Mouse (Mus musculus) heart, adult 11 months (tissue): Measurements from ENCODE around the gene Gm32802.
"Not testable (repeated sequence)": the region's sequence is repeated elsewhere in the genome, so short reads cannot be mapped to it uniquely, and the experiment has no call there.

Experiments
- DNase-seq: peaks from one replicate; pipeline ENCODE4 v3.0.0; 2022

The Gm32802 gene

GRCm38 (mm10) chr10:118258388-118258787 lies at the start of gene Gm32802:
Gene Gm32802 (plus strand): TSS chr10:118258688.
- DNase-seq = not testable (repeated sequence)

- peak; percentile 51 for DNase-seq
Measured at GRCm38 (mm10) chr10:118215719-118216393, 42.6 kb upstream of the Gm32802 start.

GRCm38 (mm10) chr10:118227629-118228028 lies 30.9 kb upstream of the Gm32802 start:
- not testable (repeated sequence) for DNase-seq

- DNase-seq = peak; percentile 9
Measured at GRCm38 (mm10) chr10:118232607-118233006, 25.9 kb upstream of the Gm32802 start.

- DNase-seq = not testable (repeated sequence)
Measured at GRCm38 (mm10) chr10:118240680-118241079, 17.8 kb upstream of the Gm32802 start, which contains the start of gene Gm32717. Gene Gm32717 (minus strand): TSS chr10:118240780.

GRCm38 (mm10) chr10:118249006-118249595 lies 9.4 kb upstream of the Gm32802 start:
- peak; percentile 73 for DNase-seq

- DNase-seq = peak; percentile 77
Measured at GRCm38 (mm10) chr10:118250852-118251295, 7.6 kb upstream of the Gm32802 start.

GRCm38 (mm10) chr10:118268812-118269211 lies 10.3 kb downstream of the Gm32802 start:
- not testable (repeated sequence) for DNase-seq

- DNase-seq = not testable (repeated sequence)
Measured at GRCm38 (mm10) chr10:118271416-118271815, 12.9 kb downstream of the Gm32802 start.

GRCm38 (mm10) chr10:118278069-118278468 lies 19.6 kb downstream of the Gm32802 start:
- DNase-seq = not testable (repeated sequence)

GRCm38 (mm10) chr10:118282565-118282964 lies 24.1 kb downstream of the Gm32802 start:
- DNase-seq = peak; percentile 68

GRCm38 (mm10) chr10:118283016-118283415 lies 24.5 kb downstream of the Gm32802 start:
- DNase-seq = peak; percentile 29

GRCm38 (mm10) chr10:118294938-118295337 lies 36.5 kb downstream of the Gm32802 start, which contains the start of gene Iltifb:
Gene Iltifb (minus strand): TSS chr10:118295038.
- no peak for DNase-seq

- DNase-seq = peak; percentile 39
Measured at GRCm38 (mm10) chr10:118302133-118302532, 43.6 kb downstream of the Gm32802 start.
